Mouse (Mus musculus): ENCODE data around the gene Sltm.

DNA sequence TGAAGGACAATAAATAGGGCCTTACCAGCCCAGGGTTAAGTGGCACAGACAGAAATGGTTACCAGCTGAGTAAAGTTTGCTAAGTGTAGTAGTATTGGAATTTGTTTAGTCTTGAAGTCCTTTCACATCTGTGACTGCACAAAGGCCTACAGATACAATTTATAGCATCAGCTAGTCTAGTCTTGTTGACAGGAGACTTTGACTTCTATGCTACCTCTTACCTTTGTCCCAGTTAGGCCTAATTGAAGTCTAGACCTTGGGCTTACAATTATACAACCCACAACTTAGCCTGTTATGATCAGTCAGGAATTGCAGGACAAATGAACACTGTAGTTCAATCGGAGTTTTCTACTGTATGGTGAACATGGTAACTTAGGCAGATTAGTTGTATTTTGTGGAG lies 9.0 kb downstream of the Sltm start:
- no peak for TF ChIP-seq CTCF (conservative IDR thresholded peaks at IDR 0.05; ENCODE audit: low read length)
- TF ChIP-seq POU5F1 (IDR thresholded peaks at IDR 0.05; ENCODE audit: borderline replicate concordance, low read length) = no peak
- no peak for TF ChIP-seq NANOG (IDR thresholded peaks at IDR 0.05; ENCODE audit: borderline replicate concordance, low read length)
